Mouse (Mus musculus): ENCODE measurements around the gene Rnf181. TPM values are rescaled to one million over a fixed set of nuclear protein-coding genes. Genes with fewer than 3 reads are reported as not detected.

The Rnf181 gene
- polyA plus RNA-seq, 1 experiment from 2014 or later = 106 TPM

DNA sequence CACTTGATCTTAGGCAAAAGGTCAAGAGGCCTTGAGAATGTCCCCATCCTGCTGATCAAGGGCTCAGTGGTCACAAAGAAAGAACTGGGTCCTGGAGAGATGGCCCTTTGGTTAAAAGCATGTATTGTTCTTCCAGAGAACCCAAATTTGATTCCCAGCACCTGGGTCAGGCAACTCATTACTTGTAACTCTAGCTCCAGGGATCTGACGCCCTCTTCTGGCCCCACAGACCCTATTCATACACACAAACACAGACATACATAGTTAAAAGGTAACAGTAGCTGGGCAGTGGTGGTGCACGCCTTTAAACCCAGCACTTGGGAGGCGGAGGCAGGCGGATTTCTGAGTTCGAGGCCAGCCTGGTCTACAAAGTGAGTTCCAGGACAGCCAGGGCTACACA lies 25.6 kb upstream of the Rnf181 start:
- WGBS = 86% methylated on average over 5 of the region's 5 CpGs
- no peaks in the 10 kb centered on the region for H3K9me3 ChIP-seq
- DNase-seq (ENCODE audit: low spot score) = no peak
- H3K27ac ChIP-seq (replicated peaks) = no peak overlapping the region
- H3K4me1 ChIP-seq = peaks cover 48% of the 10 kb centered on the region
- no peaks in the 10 kb centered on the region for H3K36me3 ChIP-seq (replicated peaks)
- 0 out of 2 replicates have a peak, but pooled peaks cover 3% of the 10 kb centered on the region for H3K27me3 ChIP-seq (replicated peaks; ENCODE audit: low read depth, poor library complexity, severe bottlenecking)
- H3K4me3 ChIP-seq = no peak overlapping the region

DNA sequence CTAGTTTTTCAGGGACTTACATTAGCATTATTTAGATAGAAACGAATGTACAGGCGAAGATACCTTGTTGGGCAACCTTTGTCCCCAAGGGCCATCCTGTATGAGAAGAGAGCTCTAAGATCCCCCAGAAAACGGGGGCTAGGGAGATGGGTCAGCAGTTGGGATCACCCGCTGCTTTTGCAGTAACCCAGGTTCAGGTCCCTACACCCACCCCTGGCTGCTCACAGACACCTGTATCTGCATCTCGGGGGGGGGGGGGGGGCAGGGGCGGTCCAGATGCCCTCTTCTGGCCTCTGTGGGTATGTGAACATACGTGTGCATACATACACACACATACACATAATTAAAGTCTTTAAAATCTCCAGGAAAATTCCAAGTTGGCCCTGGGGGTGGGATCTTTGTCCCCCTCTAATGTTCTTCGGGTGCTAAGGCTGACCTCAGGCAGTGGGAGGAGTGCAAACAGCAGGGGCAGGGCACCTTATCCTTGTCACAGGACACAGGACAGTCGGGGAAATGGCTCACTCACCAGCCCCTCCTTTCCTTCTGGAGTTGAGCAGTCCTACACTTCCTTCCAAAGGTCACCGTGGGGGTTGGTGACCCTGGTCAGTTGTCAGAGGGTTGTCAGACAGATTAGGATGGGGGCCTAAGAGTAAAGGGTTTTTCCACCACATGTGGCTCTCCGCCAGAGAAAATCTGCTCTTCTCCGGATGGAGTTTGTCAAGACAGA lies 24.2 kb upstream of the Rnf181 start:
- Histone ChIP-seq H3K4me1 (peaks cover 48% of the 10 kb centered on the region), H3K27me3 (replicated peaks; ENCODE audit: low read depth, poor library complexity, severe bottlenecking) (0 out of 2 replicates have a peak, but pooled peaks cover 3% of the 10 kb centered on the region), H3K9me3 (no peaks in the 10 kb centered on the region), H3K4me3 (peak overlapping the region; percentile 64), H3K27ac (replicated peaks) (peak overlapping the region; percentile 91), H3K36me3 (replicated peaks) (peaks cover 5% of the 10 kb centered on the region; the same call in 1 of the 2 replicates)
- WGBS = 9% methylated on average over 12 of the region's 12 CpGs
- DNase-seq (ENCODE audit: low spot score) = peak; percentile 51

DNA sequence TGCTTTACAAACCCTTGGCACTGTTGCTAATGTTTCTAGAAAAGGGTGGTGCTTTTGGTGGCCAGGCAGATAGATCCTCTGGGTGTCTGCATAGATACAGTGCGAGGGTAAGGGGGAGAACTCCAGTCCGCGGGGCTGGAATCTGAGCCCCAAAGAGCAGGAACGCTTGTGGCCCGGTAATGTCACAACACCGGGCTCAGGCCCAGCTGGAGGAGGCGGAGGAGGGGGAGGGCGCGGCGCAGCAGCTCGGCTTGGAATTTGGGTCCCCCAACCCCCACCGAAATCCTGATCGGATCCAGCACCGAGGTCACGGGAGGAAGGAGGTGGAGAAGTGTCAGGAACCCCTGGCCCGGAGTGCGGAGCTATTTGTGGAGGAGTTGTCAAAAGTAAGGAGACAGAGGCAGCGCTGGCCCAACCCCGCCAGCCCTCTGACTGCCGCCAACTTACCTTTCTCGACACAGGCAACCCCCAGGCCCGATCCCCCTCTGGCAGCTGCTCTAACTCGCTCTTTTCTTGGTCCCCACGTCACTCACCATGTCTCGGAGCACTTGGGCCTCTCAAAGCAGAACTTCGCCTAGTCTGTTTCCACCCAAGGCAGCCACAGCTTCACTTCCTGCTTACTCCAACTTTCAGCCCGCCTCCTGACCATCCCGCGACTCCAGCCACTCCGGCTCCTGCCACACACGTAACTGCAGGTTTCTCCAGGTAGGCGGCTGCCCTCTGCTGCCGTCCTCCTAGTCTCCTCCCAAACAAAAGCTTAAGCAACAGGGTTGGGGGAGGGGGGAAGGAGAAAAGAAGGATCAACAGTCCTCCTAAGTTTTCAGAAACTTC lies 23.4 kb upstream of the Rnf181 start, which contains the start of gene Vamp8:
Vamp8 (minus strand) TSS at position 763 of the 831 bp plus-strand sequence.
- H3K27ac ChIP-seq (replicated peaks) = peak within 1 kb of the TSS; percentile 91
- WGBS = 1% methylated on average over 33 of the region's 33 CpGs

DNA sequence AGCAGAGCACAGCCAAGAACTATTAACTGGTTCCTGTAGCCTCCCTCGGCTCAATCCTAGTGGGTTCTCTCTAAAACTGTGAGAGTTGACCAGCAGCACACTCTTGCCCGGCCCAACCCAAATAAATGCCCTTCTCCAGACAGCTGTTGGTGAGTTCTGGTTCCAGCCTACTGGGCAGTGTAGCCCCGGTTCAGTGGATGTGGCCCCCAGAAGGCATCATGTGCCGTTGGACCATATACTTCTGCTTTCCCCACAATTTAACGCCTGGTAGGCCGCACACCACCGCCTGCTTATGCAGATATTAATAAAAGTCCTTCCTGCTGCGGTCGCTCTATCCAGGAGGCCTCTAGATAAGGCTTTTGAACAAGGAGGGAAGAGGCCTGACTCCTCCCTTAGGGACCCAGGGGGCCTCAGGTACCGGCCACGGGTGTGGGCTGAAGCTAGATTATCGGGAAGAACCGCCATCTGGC lies 22.8 kb upstream of the Rnf181 start:
- Histone ChIP-seq H3K4me3 (peak overlapping the region; percentile 64), H3K9me3 (no peaks in the 10 kb centered on the region), H3K27ac (replicated peaks) (peak overlapping the region; percentile 91), H3K4me1 (peaks cover 48% of the 10 kb centered on the region), H3K36me3 (replicated peaks) (peaks cover 17% of the 10 kb centered on the region), H3K27me3 (replicated peaks; ENCODE audit: low read depth, poor library complexity, severe bottlenecking) (0 out of 2 replicates have a peak, but pooled peaks cover 3% of the 10 kb centered on the region)
- peak; percentile 37 for DNase-seq (ENCODE audit: low spot score)
- WGBS = 28% methylated on average over 13 of the region's 13 CpGs

More for the DNA sequence above, 23.4 kb upstream of the Rnf181 start, which contains the start of gene Vamp8:
- Histone ChIP-seq H3K27me3 (replicated peaks; ENCODE audit: low read depth, poor library complexity, severe bottlenecking) (0 out of 2 replicates have a peak, but pooled peaks cover 3% of the 10 kb centered on the region), H3K36me3 (replicated peaks) (peaks cover 11% of the 10 kb centered on the region), H3K4me1 (peaks cover 48% of the 10 kb centered on the region), H3K9me3 (no peaks in the 10 kb centered on the region), H3K4me3 (peak within 1 kb of the TSS; percentile 64)
- DNase-seq (ENCODE audit: low spot score) = peak; percentile 73

DNA sequence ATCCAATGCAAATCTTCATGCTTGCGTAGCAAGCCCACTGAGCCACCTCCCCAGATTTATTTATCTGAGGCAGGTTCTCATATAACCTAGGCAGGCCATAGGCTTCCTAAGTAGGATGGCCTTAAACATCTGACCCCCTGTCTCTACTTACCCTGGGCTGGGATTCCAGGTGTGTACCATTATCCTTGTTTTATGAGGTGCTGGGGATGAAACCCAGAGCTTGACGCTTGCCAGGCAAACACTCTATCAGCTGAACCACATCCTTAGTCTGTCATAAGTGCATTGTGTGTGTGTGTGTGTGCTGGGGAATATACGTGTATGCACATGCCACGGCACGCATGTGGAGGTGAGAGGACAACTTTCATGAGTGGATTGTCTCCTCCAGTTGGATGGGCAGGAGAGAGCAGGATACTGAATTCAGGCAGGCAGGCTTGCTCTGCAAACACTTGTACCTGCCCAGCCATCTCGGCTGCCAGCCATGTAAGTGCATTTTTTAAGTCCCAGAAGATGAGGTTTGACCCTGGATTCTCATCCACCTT lies 22.1 kb upstream of the Rnf181 start:
- Histone ChIP-seq H3K27me3 (replicated peaks; ENCODE audit: low read depth, poor library complexity, severe bottlenecking) (0 out of 2 replicates have a peak, but pooled peaks cover 3% of the 10 kb centered on the region), H3K27ac (replicated peaks) (no peak overlapping the region), H3K4me1 (peaks cover 46% of the 10 kb centered on the region), H3K4me3 (0 out of 2 replicates have a peak overlapping the region, but pooled peaks have one; percentile 64), H3K9me3 (no peaks in the 10 kb centered on the region), H3K36me3 (replicated peaks) (peaks cover 17% of the 10 kb centered on the region)
- WGBS = 84% methylated on average over 6 of the region's 6 CpGs
- DNase-seq (ENCODE audit: low spot score) = no peak

DNA sequence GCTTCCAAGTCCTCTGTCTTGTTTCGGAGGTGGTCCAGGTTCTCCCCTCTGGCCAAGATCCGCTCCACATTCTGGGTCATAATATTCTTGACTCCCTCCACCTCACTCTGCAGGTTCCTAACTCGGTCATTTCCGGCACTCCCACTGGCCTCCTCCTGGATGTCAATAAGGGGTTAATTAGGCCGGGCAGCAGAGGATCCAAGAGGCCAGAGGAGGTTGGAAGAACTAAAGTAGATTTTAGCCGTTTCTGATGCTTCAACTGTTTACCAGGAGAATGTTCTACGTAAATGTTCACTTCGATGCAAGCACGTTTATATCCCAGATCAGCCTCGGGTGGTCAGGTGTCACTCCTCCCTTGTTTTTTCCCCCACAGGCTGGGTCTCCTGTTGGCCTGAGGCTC lies 21.5 kb upstream of the Rnf181 start:
- Histone ChIP-seq H3K4me1 (peaks cover 43% of the 10 kb centered on the region), H3K36me3 (replicated peaks) (peaks cover 17% of the 10 kb centered on the region), H3K4me3 (no peak overlapping the region), H3K27ac (replicated peaks) (no peak overlapping the region), H3K27me3 (replicated peaks; ENCODE audit: low read depth, poor library complexity, severe bottlenecking) (0 out of 2 replicates have a peak, but pooled peaks cover 3% of the 10 kb centered on the region), H3K9me3 (no peaks in the 10 kb centered on the region)
- no peak for DNase-seq (ENCODE audit: low spot score)
- WGBS = 67% methylated on average over 10 of the region's 10 CpGs

DNA sequence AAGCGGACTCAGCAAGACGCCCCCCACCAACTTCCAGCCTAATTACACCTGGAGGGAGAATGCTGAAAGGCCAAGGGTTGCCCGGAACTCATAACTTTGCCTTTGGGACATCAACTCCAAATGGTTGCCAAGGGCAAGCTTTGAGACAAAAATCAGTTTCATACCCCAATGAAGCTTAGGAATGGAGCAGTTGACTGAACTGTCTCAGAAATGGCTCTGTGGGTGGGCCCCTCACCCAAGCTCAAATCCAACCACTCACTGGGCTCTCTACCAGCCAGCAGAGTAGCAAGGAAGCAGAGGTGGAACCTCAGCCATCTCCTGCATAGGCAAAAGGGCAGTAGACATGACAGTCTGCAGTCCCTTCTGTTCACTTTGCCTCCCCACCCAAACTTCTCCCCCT lies 21.1 kb upstream of the Rnf181 start:
- Histone ChIP-seq H3K4me3 (no peak overlapping the region), H3K36me3 (replicated peaks) (peaks cover 17% of the 10 kb centered on the region), H3K27me3 (replicated peaks; ENCODE audit: low read depth, poor library complexity, severe bottlenecking) (0 out of 2 replicates have a peak, but pooled peaks cover 3% of the 10 kb centered on the region), H3K9me3 (no peaks in the 10 kb centered on the region), H3K4me1 (peaks cover 39% of the 10 kb centered on the region), H3K27ac (replicated peaks) (no peak overlapping the region)
- WGBS = 78% methylated on average over 3 of the region's 3 CpGs
- DNase-seq (ENCODE audit: low spot score) = no peak

DNA sequence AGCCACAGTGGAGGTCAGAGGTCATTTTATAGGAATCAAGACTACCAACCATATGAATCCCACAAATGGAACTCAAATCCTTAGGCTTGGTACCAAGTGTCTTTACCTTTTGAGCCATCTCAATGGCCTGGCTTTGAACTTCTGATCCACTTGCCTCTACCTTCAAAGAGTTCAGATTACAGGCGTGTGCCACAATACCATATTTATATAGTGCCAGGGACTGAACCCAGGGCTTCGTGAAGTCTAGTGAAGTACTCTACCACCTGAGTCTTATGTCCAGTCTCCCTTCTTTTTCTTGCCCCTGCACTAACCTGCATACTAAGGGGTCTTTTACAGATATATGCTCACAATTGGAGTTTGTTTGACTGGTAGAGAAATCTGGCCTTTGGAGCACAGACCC lies 19.8 kb upstream of the Rnf181 start:
- Histone ChIP-seq H3K4me3 (no peak overlapping the region), H3K36me3 (replicated peaks) (peaks cover 17% of the 10 kb centered on the region), H3K9me3 (no peaks in the 10 kb centered on the region), H3K27me3 (replicated peaks; ENCODE audit: low read depth, poor library complexity, severe bottlenecking) (peaks cover 3% of the 10 kb centered on the region; the same call in 1 of the 2 replicates), H3K27ac (replicated peaks) (no peak overlapping the region), H3K4me1 (peaks cover 39% of the 10 kb centered on the region)
- WGBS = 92% methylated on average over 2 of the region's 2 CpGs
- no peak for DNase-seq (ENCODE audit: low spot score)

DNA sequence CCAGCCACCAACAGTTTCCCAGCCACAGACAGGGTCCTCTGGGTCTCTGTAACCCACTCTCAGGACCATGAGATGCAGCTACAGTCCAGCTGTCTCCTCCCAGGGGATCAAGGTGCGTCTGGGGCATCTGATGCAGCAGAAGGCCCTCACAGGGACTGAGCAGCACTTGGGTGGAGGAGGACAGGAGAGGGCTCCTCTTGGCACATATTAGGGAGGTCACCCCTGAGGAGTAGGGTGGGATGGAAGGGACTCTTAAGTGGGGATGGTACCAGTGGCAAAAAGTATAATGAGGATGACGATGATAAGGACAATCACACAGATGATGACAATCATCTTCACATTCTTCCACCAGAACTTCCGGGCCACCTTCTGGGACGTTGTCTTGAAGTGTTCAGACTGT lies 18.5 kb upstream of the Rnf181 start:
- Histone ChIP-seq H3K9me3 (no peaks in the 10 kb centered on the region), H3K27me3 (replicated peaks; ENCODE audit: low read depth, poor library complexity, severe bottlenecking) (peaks cover 6% of the 10 kb centered on the region), H3K36me3 (replicated peaks) (peaks cover 17% of the 10 kb centered on the region), H3K4me1 (peaks cover 30% of the 10 kb centered on the region), H3K27ac (replicated peaks) (no peak overlapping the region), H3K4me3 (no peak overlapping the region)
- WGBS = 91% methylated on average over 4 of the region's 4 CpGs
- DNase-seq (ENCODE audit: low spot score) = no peak

DNA sequence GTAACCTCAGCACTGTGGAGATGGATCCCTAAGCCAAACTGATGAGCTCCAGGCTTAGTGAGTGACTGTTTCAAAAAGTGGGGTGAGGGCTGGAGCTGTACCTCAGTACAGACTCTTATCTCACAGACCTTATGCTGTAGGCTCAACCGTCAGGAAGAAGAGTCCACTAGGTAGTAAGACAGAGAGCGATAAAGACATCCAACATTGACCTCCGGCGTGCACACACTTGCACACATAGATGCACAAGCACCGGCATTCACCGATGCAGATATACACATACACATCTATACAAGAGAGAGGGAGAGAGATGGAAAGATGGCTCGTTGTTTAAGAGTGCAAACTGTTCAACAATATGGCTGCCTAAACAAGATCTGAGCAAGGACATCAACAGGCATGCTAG lies 17.2 kb upstream of the Rnf181 start:
- Histone ChIP-seq H3K36me3 (replicated peaks) (peaks cover 17% of the 10 kb centered on the region), H3K4me3 (no peak overlapping the region), H3K27ac (replicated peaks) (no peak overlapping the region), H3K27me3 (replicated peaks; ENCODE audit: low read depth, poor library complexity, severe bottlenecking) (peaks cover 19% of the 10 kb centered on the region), H3K9me3 (no peaks in the 10 kb centered on the region), H3K4me1 (peaks cover 24% of the 10 kb centered on the region)
- DNase-seq (ENCODE audit: low spot score) = no peak
- 95% methylated on average over 7 of the region's 7 CpGs for WGBS

DNA sequence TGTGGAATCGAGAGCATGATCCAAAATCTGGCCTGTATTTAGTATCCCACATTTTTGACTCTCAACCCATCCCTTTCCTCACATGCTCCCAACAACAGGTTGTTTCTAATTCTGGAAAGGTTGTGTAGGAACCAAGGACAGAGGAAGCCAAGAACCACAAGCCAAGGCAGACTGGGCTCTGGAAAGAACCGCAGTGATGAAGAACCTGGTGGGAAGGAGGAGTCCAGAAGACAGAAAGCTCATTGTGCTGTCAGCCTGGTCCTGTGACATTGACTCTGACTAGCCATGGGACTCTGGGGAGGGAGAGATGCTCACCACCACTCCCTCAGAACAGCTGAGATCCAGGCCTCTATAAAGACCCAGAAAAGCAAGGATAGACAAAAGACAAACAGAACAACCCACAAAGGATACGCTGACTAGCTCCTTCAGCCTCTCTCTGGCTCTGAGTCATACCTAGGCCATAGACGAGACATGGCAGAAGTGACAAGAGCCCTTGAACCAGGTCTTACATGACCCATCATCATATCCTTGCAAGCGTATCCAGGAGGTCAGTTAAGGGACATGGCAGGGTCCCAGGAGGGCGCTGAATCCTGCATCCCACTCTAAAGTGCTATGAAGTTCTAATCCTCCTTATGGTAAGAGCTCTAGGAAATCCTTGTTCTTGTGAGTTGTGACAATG lies 16.5 kb upstream of the Rnf181 start:
- Histone ChIP-seq H3K4me1 (peaks cover 17% of the 10 kb centered on the region), H3K27ac (replicated peaks) (no peak overlapping the region), H3K4me3 (no peak overlapping the region), H3K27me3 (replicated peaks; ENCODE audit: low read depth, poor library complexity, severe bottlenecking) (peaks cover 25% of the 10 kb centered on the region), H3K9me3 (no peaks in the 10 kb centered on the region), H3K36me3 (replicated peaks) (peaks cover 17% of the 10 kb centered on the region)
- DNase-seq (ENCODE audit: low spot score) = no peak
- 81% methylated on average over 6 of the region's 6 CpGs for WGBS

DNA sequence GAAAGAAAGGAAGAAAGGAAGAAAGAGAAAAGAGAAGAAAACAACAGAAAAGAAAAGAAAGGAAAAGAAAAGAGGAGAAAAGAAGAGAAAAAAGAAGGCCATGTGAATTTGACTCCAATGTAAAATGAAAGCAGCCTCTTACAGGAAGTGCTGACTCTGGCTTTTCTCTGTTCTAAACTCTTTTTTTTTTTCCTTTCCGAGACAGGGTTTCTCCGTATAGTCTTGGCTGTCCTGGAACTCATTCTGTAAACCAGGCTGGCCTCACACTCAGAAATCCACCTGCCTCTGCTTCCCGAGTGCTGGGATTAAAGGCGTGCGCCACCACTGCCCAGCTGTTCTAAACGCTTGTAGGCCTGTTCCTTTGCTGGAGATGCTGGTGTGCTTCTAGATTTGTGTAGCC lies 15.7 kb upstream of the Rnf181 start:
- Histone ChIP-seq H3K4me3 (no peak overlapping the region), H3K9me3 (no peaks in the 10 kb centered on the region), H3K36me3 (replicated peaks) (peaks cover 17% of the 10 kb centered on the region), H3K27ac (replicated peaks) (no peak overlapping the region), H3K27me3 (replicated peaks; ENCODE audit: low read depth, poor library complexity, severe bottlenecking) (peaks cover 27% of the 10 kb centered on the region), H3K4me1 (peaks cover 9% of the 10 kb centered on the region)
- WGBS = 84% methylated on average over 6 of the region's 6 CpGs
- DNase-seq (ENCODE audit: low spot score) = no peak
